Mouse (Mus musculus) cerebellum, adult 2 months (tissue): ENCODE measurements around the gene Stard3. TPM values are rescaled to one million over a fixed set of nuclear protein-coding genes. Genes with fewer than 3 reads are reported as not detected.

Experiments
- DNase-seq, 2 experiments: peaks; one replicate each; pipeline ENCODE4 v3.0.0; 2021
- H3K27ac ChIP-seq: fragments of 200-500 bp; 2 replicates; pipeline ENCODE4 v1.5.1; 2012; ENCODE audit warnings: low read length, control low read depth, inconsistent platforms; ENCODE audit not compliant: insufficient read depth
- H3K27me3 ChIP-seq: fragments of 200-500 bp; 2 replicates; pipeline ENCODE4 v1.6.1; 2012; ENCODE audit warnings: inconsistent platforms, mild to moderate bottlenecking, low read length, moderate library complexity; ENCODE audit not compliant: control insufficient read depth, insufficient read depth
- H3K4me1 ChIP-seq: fragments of 200-500 bp; 2 replicates; pipeline ENCODE4 v1.6.1; 2011; ENCODE audit warnings: low read length; ENCODE audit not compliant: control insufficient read depth, insufficient read depth
- H3K4me3 ChIP-seq: fragments of 200-500 bp; replicated peaks from 2 replicates; pipeline ENCODE3; 2011; ENCODE audit warnings: mild to moderate bottlenecking, low read depth, low read length, control low read depth; ENCODE audit not compliant: insufficient read depth
- CTCF ChIP-seq: fragments of 200-500 bp; IDR thresholded peaks from 2 replicates; pipeline ENCODE4 v1.5.1; 2011; ENCODE audit warnings: low read depth, mild to moderate bottlenecking, control low read depth, low read length, moderate library complexity, borderline replicate concordance; ENCODE audit not compliant: insufficient read depth
- POLR2A ChIP-seq: fragments of 200-500 bp; IDR thresholded peaks from 2 replicates; pipeline ENCODE4 v1.6.1; 2011; ENCODE audit warnings: low read length, control low read depth, borderline replicate concordance; ENCODE audit not compliant: insufficient read depth
- WGBS: fragments of 180-500 bp; shearing (Covaris S2); methylation state at CpG from one replicate; pipeline ENCODE4 v1.1.7; 2018; 5-methylcytosine and 5-hydroxymethylcytosine counted together
- polyA plus RNA-seq: library from polyadenylated mRNA; depleted of rRNA; stranded (reverse); fragments of >200 nt; gene quantifications from 2 replicates; pipeline ENCODE4 v1.2.3, GENCODE M21; 2012

Stard3 gene
- polyA plus RNA-seq, 1 experiment, result 53.5 TPM

- Histone ChIP-seq H3K4me1 (peaks cover 47% of the 10 kb centered on the region), H3K4me3 (no peak overlapping the region), H3K27me3 (no peaks in the 10 kb centered on the region), H3K27ac (no peak overlapping the region)
- DNase-seq, result no peak
- 87% methylated on average over 3 of the region's 3 CpGs for WGBS
- no peak for TF ChIP-seq POLR2A
- TF ChIP-seq CTCF, result no peak
Observed at GRCm38 (mm10) chr11:98332186-98332585, 26.0 kb upstream of the Stard3 start.

- Histone ChIP-seq H3K4me1 (peaks cover 47% of the 10 kb centered on the region), H3K27me3 (no peaks in the 10 kb centered on the region), H3K27ac (peak overlapping the region; percentile 99), H3K4me3 (no peak overlapping the region)
- no peak for DNase-seq
- 58% methylated on average over 4 of the region's 4 CpGs for WGBS
- TF ChIP-seq CTCF (no peak), POLR2A (no peak)
Observed at GRCm38 (mm10) chr11:98332841-98333240, 25.3 kb upstream of the Stard3 start.

GRCm38 (mm10) chr11:98333263-98333696, 24.9 kb upstream of the Stard3 start:
- Histone ChIP-seq H3K4me1 (peaks cover 47% of the 10 kb centered on the region), H3K4me3 (no peak overlapping the region), H3K27ac (peak overlapping the region; percentile 99), H3K27me3 (no peaks in the 10 kb centered on the region)
- TF ChIP-seq POLR2A (peak; percentile 23; the same call in 1 of the 2 replicates), CTCF (no peak)
- 15% methylated on average over 10 of the region's 10 CpGs for WGBS
- peak; percentile 82 to 83 for DNase-seq

GRCm38 (mm10) chr11:98333981-98334741, 24.0 kb upstream of the Stard3 start:
- H3K4me1 ChIP-seq, result peaks cover 47% of the 10 kb centered on the region
- WGBS, result 2% methylated on average over 40 of the region's 41 CpGs
- peak overlapping the region; percentile 63 for H3K4me3 ChIP-seq
- DNase-seq, result peak; percentile 82 to 86
- TF ChIP-seq CTCF, result no peak
- TF ChIP-seq POLR2A, result 0 out of 2 replicates have a peak, but pooled peaks have one; percentile 7
- H3K27ac ChIP-seq, result peak overlapping the region; percentile 99
- H3K27me3 ChIP-seq, result no peaks in the 10 kb centered on the region

- TF ChIP-seq CTCF (no peak), POLR2A (no peak)
- DNase-seq, result no peak
- WGBS, result 49% methylated on average over 9 of the region's 9 CpGs
- peaks cover 41% of the 10 kb centered on the region for H3K4me1 ChIP-seq
- no peak overlapping the region; the same call in 1 of the 2 replicates for H3K27ac ChIP-seq
- H3K4me3 ChIP-seq, result no peak overlapping the region
- no peaks in the 10 kb centered on the region for H3K27me3 ChIP-seq
Observed at GRCm38 (mm10) chr11:98335250-98335649, 22.9 kb upstream of the Stard3 start.

- DNase-seq, result peak in 1 of 2 experiments; percentile 63
- Histone ChIP-seq H3K4me3 (no peak overlapping the region), H3K27ac (no peak overlapping the region), H3K4me1 (peaks cover 30% of the 10 kb centered on the region), H3K27me3 (no peaks in the 10 kb centered on the region)
- 48% methylated on average over 13 of the region's 13 CpGs for WGBS
- TF ChIP-seq POLR2A (no peak), CTCF (peak; percentile 60)
Observed at GRCm38 (mm10) chr11:98336245-98337107, 21.7 kb upstream of the Stard3 start.

GRCm38 (mm10) chr11:98338507-98338961, 19.6 kb upstream of the Stard3 start:
- Histone ChIP-seq H3K4me1 (peaks cover 23% of the 10 kb centered on the region), H3K27me3 (no peaks in the 10 kb centered on the region), H3K4me3 (peak overlapping the region; percentile 58), H3K27ac (peak overlapping the region; percentile 72)
- under 1% methylated on average over 57 of the region's 57 CpGs for WGBS
- peak; percentile 87 to 93 for DNase-seq
- TF ChIP-seq CTCF, result no peak
- 0 out of 2 replicates have a peak, but pooled peaks have one; percentile 13 for TF ChIP-seq POLR2A

GRCm38 (mm10) chr11:98339071-98339501, 19.1 kb upstream of the Stard3 start:
- Histone ChIP-seq H3K27me3 (no peaks in the 10 kb centered on the region), H3K27ac (peak overlapping the region; percentile 87), H3K4me3 (peak overlapping the region; percentile 58), H3K4me1 (peaks cover 19% of the 10 kb centered on the region)
- WGBS, result under 1% methylated on average over 19 of the region's 19 CpGs
- TF ChIP-seq CTCF, result no peak
- 0 out of 2 replicates have a peak, but pooled peaks have one; percentile 15 for TF ChIP-seq POLR2A
- peak; percentile 63 to 75 for DNase-seq
